Mouse (Mus musculus) cortical plate, adult 2 months (tissue): ENCODE results near the gene Shisa5. TPM values are rescaled to one million over a fixed set of nuclear protein-coding genes. Genes with fewer than 3 reads are reported as not detected.
A peak's percentile ranks its signal among the peaks of the same experiment; 100 is the strongest.

Experiments
- H3K27ac ChIP-seq: fragments of 200-500 bp; 2 replicates; pipeline ENCODE4 v1.5.1; 2012; ENCODE audit warnings: low read length, control low read depth, inconsistent platforms; ENCODE audit not compliant: insufficient read depth
- H3K4me1 ChIP-seq: fragments of 200-500 bp; 2 replicates; pipeline ENCODE4 v1.6.1; 2011; ENCODE audit warnings: low read length; ENCODE audit not compliant: control insufficient read depth, insufficient read depth
- H3K4me3 ChIP-seq: fragments of 200-500 bp; 2 replicates; pipeline ENCODE4 v1.5.1; 2011; ENCODE audit warnings: mild to moderate bottlenecking, low read length, control low read depth; ENCODE audit not compliant: insufficient read depth
- CTCF ChIP-seq: fragments of 200-500 bp; IDR thresholded peaks from 2 replicates; pipeline ENCODE4 v1.5.1; 2011; ENCODE audit warnings: mild to moderate bottlenecking, control low read depth, low read length; ENCODE audit not compliant: insufficient read depth; ENCODE audit errors: extremely low read depth
- POLR2A ChIP-seq: fragments of 200-500 bp; IDR thresholded peaks from 2 replicates; pipeline ENCODE4 v1.6.1; 2011; ENCODE audit warnings: mild to moderate bottlenecking, low read length, control low read depth; ENCODE audit not compliant: insufficient read depth; ENCODE audit errors: extremely low read depth
- polyA plus RNA-seq: library from polyadenylated mRNA; depleted of rRNA; stranded (reverse); fragments of >200 nt; gene quantifications from 2 replicates; pipeline ENCODE4 v1.2.3, GENCODE M21; 2012

Gene Shisa5
- polyA plus RNA-seq, 1 experiment, result 125 TPM

DNA sequence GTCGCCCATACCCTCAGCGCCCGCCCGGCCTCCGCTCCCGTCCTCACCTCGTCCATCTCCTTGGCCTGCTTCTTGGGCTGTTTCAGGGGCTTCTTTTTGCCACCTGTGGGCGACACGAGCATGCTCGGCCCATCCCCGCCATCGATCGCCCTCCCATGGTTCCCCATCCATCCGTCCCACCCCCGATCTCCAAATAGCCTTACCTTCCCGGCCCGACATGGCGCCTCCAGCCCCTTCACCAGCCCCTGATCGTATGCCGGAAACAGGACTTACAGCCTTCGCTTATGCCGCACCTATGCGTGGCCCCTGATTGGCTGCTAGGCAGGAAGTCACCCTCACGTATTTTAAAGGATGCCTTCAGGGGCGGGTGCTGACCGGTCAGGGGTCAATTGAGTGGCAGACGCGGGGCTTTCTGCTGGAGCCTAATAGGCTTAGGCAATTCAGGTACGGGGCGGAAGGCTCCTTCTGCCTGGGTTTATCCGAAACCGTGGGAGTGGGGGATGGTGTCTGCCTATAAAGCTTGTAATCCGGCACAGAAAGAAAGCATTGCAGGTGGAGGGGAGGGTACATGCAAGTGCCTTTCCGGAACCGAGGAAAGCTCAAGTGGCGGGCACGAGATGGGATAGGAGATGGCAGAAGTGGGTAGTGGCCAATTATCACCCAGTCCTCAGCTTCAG lies 43.9 kb downstream of the Shisa5 start, which contains the start of the genes Ccdc51 and Tma7:
Gene Ccdc51 (plus strand): TSS at position 370 of the 677 bp plus-strand sequence.
Gene Tma7 (minus strand): TSS at position 464 of the 677 bp plus-strand sequence.
- peak; percentile 96 for TF ChIP-seq POLR2A
- no peak for TF ChIP-seq CTCF
- Histone ChIP-seq H3K4me1 (peaks cover 3% of the 10 kb centered on the region; the same call in 1 of the 2 replicates), H3K4me3 (peak within 1 kb of the TSS; percentile 48), H3K27ac (no peak within 1 kb of the TSS)

DNA sequence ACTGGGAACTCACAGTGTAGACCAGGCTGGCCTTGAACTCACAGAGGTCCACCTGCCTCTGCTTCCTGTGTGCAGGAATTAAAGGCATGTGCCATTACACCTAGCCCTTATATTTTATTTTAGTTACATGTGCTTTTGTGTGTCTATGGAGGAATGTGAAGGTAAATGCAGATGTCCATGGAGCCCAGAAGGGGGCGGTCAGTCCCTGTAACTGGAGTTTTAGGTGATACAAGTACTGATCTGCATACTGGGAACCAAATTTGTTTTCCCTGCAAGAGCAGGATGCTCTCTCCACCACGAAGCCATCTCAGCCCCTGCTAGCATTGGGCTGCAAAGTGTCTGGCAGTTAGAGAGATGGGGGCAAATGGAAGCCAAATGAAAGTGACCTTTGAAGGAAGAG lies 46.6 kb downstream of the Shisa5 start:
- no peak overlapping the region for H3K27ac ChIP-seq
- no peak for TF ChIP-seq POLR2A
- TF ChIP-seq CTCF, result peak; percentile 56
- peaks cover 3% of the 10 kb centered on the region; the same call in 1 of the 2 replicates for H3K4me1 ChIP-seq
- H3K4me3 ChIP-seq, result no peak overlapping the region

- Histone ChIP-seq H3K4me1 (peaks cover 2% of the 10 kb centered on the region; the same call in 1 of the 2 replicates), H3K4me3 (no peak overlapping the region), H3K27ac (no peak overlapping the region)
- TF ChIP-seq CTCF (peak; percentile 59; the same call in 1 of the 2 replicates), POLR2A (no peak)
Measured at GRCm38 (mm10) chr9:109087987-109088386, 49.6 kb downstream of the Shisa5 start.

- Histone ChIP-seq H3K27ac (no peak overlapping the region), H3K4me3 (no peak overlapping the region)
Measured at GRCm38 (mm10) chr9:109090446-109090845, 52.1 kb downstream of the Shisa5 start.

GRCm38 (mm10) chr9:109091802-109092201 lies 53.4 kb downstream of the Shisa5 start:
- Histone ChIP-seq H3K27ac (no peak overlapping the region), H3K4me1 (no peaks in the 10 kb centered on the region; the same call in 1 of the 2 replicates), H3K4me3 (no peak overlapping the region)
- no peak for TF ChIP-seq POLR2A
- TF ChIP-seq CTCF, result no peak

More at GRCm38 (mm10) chr9:109090446-109090845, 52.1 kb downstream of the Shisa5 start:
- TF ChIP-seq POLR2A (no peak), CTCF (no peak)
- H3K4me1 ChIP-seq, result no peaks in the 10 kb centered on the region; the same call in 1 of the 2 replicates

- Histone ChIP-seq H3K27ac (no peak overlapping the region), H3K4me1 (no peaks in the 10 kb centered on the region; the same call in 1 of the 2 replicates), H3K4me3 (no peak overlapping the region)
- no peak for TF ChIP-seq CTCF
- no peak for TF ChIP-seq POLR2A
Measured at GRCm38 (mm10) chr9:109092799-109093198, 54.4 kb downstream of the Shisa5 start.

- Histone ChIP-seq H3K27ac (no peak overlapping the region), H3K4me1 (peaks cover 2% of the 10 kb centered on the region), H3K4me3 (peak overlapping the region; percentile 43; the same call in 1 of the 2 replicates)
- TF ChIP-seq CTCF (no peak), POLR2A (no peak)
Measured at GRCm38 (mm10) chr9:109093786-109094552, 55.6 kb downstream of the Shisa5 start.

DNA sequence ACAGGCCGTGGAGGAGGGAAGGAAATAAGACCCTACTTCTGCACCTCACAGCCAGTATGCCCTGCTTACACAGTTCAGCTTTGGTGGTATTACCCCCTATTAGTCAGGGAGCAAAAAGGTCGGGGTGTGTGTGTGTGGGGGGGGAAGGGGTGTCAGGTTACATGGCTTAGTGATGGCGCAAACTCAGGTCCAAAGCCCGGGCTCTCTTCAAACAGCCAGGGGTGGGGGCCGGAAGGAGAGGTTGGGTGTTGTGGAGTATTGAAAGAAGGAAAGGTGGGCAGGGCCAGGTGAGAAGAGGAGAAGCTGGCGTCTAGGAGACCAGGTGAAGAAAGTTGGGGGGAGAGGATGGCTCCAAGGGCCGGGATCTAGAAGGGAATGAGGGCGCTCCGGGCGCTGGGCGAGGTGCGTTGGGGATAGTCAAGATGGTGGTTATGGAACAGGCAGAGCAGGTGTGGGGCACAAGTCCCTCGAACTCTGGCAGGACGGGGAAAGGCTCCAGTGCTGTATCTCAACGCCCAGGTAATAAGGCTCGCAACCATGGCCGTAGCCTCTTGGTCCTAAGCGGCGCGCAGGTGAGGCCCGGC lies 56.3 kb downstream of the Shisa5 start:
- Histone ChIP-seq H3K4me3 (peak overlapping the region; percentile 43), H3K4me1 (peaks cover 2% of the 10 kb centered on the region), H3K27ac (peak overlapping the region; percentile 58; the same call in 1 of the 2 replicates)
- TF ChIP-seq CTCF, result no peak
- no peak for TF ChIP-seq POLR2A

- H3K4me3 ChIP-seq, result peak within 1 kb of the TSS; percentile 43
- TF ChIP-seq POLR2A, result no peak
- no peak for TF ChIP-seq CTCF
- peaks cover 2% of the 10 kb centered on the region for H3K4me1 ChIP-seq
- peak within 1 kb of the TSS; percentile 83 for H3K27ac ChIP-seq
Measured at GRCm38 (mm10) chr9:109095137-109095982, 57.0 kb downstream of the Shisa5 start, which contains the start of gene Plxnb1. TSS of gene Plxnb1 (plus strand) at chr9:109095389.
